Mouse (Mus musculus): ENCODE measurements around the gene Sf1.
A peak's percentile ranks its signal among the peaks of the same experiment; 100 is the strongest.

The Sf1 gene

DNA sequence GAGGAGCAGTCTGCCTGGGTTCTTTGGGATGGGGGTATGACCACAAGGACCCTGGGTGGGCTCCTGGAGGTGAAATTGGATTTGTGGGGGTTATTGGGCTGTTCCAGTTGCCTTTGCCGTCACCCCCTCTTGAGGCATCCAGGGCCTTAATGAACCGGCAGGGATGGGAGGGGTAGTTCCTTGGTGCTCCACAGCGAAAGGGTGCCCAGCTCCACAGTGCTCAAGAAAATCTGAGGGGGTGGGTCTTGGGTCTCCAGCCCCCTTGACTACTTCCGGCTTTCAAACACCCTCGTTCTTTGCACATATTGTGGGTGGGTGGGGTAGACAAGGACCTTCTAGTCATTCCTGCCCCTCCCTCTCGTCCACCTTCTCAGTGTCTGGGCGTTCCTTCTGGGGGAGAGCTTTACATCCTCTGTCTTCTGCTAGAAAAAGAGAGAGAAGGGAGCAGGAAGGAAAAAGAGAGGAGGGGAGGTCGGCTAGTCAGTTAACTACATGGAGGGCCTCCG lies 56.4 kb downstream of the Sf1 start:
- no peak for DNase-seq (ENCODE audit: low read depth, low spot score)

DNA sequence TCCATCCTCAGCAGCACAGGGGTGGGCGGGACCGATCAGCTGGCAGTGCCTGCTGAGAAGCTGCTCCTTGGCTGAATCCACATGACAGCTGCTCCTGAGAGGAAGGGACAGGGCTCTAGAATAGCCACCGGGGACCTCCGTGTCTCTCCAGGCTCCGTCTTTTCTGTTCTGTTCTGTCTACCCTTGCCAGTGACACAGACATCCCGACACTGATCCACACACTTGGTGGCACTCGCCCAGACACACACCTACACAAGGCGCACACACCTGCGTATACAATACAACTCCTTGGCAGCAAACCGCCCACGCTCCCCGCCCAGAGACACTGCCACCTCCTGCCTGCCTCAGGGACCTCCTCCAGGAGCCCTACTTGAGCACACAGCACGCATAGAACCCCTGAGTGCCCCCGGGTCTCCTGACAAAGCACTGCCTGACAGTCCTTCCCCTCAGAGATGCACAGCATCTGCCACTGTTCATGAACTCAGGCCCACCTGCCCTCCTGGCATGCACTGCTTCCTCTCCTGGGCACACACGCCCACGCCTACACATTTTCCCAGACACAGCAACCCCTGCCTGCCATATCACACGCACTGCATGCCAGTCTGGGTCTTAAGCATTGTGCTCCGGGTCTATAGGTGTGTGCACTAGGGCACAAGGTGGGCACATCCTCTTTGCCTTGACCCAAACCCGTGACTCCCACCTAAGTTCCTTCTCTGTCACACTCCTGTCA lies 57.2 kb downstream of the Sf1 start:
- DNase-seq (ENCODE audit: low read depth, low spot score) = peak; percentile 36

DNA sequence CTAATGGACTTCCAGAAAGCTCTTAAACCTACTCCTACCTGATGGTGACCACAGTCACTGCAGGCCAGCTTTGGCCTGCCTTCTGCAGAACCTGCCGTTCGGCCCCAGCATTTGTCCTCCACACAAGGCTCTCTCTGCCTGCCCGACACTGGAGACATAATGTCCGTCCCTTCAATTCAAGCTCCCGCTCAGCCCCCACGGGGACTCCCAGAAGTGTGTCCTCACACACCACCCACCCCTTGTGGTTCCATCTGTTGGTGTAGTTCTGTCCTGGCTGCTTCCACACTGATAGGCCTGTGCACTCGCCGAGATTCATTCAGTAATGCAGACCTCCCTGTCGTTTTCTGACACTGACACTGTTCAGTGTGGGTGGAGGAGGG lies 57.7 kb downstream of the Sf1 start:
- no peak for DNase-seq (ENCODE audit: low read depth, low spot score)

DNA sequence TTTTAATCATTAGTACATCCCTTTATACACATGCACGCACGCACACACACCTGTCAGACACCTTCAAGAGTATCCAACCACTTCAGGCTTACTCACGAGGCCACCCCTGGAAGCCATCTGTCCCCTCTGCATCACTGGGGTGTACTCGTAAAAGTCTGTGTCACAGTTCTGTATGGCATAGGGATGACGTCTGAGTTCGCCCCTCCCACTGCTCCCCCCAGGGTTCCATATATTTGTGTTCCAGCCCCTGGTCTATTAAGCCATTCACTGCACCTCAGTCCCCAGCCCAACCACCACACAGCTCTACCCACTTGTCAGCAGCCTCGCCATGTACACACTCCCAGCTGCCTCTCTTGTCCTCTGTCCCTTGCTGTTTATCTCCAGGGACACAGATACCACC lies 58.5 kb downstream of the Sf1 start:
- no peak for DNase-seq (ENCODE audit: low read depth, low spot score)

DNA sequence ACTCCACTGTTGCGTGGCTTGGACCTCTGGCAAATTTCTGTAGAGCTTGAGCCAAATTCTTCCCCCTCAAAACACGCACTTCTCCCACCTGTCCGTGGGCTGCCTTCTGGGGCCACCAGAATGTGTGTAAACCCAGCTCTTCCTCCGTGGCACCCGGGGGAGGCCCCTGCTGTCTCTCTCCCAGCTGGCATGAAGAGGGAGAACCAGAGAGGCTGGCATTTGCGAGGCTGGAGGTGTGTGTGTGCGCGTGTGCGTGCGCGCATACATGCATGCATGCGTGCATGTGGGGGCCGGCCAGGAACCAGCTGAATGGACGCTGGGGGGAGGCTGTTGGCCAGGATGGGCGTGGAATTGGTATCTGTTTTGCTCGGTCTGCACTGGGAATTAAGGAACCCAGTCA lies 59.8 kb downstream of the Sf1 start:
- DNase-seq (ENCODE audit: low read depth, low spot score) = no peak

DNA sequence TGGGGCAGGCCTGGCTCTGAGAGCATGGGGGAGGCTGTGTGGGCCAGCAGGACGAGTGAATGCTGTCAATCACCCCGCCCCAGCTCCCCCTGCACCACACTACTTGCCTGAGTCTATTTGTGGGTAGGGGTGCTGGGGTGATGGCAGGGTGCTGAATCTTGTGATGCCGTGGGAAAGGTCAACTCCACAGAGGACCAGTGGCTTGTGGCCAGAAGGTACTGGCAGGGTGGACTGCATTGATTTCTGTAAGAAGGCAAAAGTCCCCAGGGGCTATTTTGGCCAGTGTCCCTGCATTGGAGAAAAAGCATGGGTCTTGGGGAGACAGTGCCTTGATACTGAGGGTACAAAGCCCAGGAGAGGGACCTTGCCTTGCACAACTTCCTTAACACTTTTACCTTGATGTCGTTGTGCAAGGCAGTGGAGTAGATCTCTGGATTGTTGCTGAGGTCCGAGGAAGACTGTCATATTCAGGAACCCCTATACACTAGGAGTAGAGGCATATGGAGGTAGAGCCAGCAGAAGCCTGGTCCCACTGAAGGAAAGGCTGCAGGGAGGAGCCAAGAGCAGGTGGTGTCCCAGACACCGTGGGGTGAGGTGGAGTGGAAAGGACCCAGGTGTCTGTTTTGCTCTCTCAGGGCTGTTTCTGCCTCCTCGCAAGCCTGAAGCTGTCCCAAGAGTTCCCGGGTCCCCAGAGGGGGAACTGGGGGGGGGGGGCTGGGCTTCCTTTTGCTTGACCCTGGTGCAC lies 60.8 kb downstream of the Sf1 start:
- no peak for DNase-seq (ENCODE audit: low read depth, low spot score)

DNA sequence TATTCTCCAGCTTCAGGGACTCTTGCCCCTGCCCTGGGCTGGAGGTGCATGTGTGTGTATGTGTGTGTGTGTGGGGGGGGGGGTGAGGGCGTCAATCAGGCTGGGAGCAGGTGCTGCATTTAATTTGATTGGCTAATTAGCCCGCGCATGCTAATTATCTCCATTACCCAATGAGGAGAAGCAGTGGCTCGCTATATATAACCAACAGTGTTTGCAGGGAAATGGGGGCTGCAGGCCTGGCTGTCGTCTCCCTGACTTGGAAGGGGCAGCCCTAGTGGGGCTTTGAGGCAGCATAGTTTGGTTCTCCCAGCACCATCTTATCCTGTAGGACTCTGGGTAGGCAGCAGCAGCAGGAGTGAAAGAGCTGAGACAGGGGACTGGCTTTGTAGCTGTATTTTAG lies 62.1 kb downstream of the Sf1 start:
- no peak for DNase-seq (ENCODE audit: low read depth, low spot score)

DNA sequence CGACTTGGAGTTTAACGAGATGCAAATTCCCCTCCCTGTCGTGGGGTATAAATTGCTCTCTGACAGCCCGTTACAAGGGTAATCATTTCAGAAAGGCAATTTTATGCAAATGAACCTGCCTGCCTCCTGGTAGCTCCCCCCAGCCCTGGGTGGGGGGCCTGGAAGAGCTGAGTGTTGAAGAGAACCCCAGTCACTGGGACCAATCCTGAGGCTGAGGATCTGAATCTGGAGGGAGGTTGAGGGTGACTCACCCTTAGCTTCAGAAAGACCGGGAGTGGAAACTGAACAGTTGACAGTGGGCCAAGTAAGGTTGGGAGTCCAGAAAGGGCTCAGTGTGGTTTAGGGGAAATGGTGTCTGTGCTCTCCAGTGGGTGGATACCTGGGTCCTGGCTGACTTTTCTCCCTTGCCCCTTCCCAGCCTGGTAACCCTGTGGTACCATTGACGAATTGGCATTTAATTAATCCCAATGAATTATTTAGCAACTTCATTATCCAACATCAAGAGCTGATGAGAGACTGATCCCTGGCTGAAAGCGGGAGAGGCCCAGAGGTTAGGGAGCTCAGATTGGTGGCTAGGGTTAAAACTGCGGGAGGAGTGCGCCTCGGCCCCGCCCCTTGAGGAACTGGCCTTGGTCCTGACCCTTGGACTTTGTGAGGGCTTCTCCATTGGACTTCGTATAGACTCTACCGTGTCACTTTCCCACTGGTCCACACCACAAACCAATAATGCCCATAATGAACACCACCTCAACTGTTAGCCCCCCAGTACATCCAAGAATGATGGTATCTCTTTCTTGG lies 63.4 kb downstream of the Sf1 start:
- DNase-seq (ENCODE audit: low read depth, low spot score) = peak; percentile 59
